Mouse (Mus musculus) A20 (cell line): ENCODE results near the gene Gfpt1.

Source experiments
- DNase-seq: peaks from one replicate; pipeline ENCODE4 v3.0.0-alpha.2; 2011; ENCODE audit warnings: low read depth, low spot score

The Gfpt1 gene

DNA sequence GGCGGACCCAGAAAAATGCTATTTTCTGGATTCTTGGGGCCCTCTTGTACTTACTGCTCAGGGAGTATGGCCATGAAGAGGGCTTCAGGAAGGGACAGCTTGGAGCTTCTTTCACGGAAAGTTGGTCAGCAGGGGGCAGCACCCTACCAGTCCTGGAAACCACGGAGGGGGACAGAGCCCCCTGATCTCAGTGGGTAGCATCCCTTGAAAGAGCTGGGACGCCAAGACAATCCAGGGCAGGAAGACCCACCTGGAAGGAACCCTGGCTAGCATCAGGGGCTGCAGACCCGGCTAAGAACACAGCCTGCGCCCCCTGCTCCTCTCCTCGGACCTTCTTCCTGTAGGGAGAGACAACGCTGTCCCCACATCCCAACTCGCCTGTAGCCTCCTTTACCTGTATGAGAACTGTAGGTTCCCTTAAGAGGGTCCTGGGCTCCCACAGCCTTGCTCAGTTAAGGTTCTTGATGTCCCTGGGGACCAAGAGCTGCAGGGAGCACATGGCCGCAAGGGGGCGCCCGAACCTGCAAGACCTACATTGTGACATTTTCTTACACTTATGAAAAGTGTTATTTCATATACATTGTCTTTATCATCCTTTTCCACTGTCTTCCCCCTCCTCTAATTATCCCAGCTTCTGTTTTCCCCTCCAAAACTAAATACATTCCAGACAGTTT lies 58.8 kb downstream of the Gfpt1 start:
- DNase-seq: peak; percentile 79

DNA sequence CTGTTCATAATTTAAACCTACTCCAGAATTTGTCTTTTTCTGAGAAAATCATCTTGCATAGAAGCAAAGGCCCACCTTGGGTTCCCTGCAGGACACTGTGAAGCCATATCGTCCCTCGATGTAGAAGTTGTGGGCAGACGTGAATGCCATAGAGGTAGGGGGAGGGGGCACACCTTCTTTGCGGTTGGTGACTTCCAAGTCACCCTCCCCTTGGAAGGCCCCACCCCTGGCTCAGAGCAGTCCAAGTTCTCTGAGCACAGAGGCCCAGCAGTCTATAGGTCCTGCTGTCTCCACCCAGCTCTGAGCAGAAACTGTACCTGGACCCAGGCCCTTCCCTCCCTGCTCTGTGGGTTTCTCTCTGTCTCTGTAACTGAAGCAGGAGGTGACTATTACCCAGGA lies 59.3 kb downstream of the Gfpt1 start:
- no peak for DNase-seq

DNA sequence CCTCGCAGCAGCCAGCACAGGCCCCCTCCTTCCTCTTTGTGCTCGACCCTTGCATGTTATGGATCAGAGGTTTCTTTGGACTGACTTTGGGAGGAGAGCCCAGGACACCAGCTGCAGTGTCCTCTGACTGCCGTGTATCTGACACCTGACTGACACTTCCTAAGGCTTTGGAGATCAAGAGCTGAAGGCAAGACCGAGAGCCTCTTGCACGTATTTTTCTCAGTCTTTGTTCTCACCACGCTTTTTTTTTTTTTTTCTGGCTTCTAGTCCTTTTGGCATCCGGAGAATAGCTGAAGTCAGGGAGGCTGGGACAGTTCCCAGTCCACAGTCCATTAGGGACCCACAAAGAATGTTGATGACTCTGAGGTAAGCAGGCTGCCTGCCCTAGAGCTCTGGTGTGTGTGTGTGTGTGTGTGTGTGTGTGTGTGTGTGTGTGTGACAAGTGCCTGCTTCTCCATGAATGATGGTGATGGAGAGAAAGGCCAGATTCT lies 59.8 kb downstream of the Gfpt1 start:
- no peak for DNase-seq

DNA sequence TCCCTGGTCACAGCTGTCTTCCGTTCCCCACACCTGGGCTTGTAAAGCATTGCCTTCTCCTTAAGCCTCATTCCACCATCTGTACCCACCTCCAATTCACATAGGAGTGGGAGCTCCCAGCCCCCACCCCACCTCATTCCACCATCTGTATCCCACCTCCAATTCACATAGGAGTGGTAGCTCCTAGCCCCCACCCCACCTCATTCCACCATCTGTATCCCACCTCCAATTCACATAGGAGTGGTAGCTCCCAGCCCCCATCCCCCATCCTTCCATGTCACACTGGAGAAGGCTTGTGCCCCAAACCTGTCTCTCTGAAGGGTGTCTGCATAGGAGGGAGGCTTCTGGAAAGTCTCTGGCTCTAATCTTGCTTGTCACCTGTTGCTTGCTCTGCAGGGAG lies 60.7 kb downstream of the Gfpt1 start:
- no peak for DNase-seq

DNA sequence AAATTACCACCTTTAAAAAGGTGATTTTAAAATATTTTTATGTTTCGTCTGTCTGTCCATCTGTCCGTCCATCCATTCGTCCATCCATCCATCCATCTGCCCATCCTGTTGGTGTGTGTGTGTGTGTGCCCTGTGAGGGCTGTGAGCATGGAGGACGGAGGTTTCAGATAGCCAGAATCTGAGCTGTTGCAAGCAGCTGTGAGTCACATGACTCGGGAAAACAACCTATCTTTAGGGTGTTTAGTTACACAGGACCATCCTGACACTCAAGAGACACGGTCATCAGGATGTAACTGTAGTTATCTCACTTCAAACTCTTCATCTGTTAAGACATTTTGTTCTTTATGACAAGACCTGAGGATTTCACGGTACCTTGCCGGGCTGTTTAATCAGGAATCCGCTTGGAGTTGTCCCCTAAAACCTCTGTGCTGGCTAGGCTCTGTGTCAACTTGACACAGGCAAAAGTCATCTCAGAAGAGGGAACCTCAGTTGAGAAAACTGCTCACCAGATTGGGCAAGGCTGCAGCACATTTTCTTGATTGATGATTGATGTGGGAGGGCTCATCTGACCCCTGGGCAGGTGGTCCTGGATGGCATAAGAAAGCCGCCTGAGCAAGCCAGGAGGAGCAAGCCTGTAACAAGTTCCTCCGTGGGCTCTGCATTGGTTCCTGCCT lies 61.6 kb downstream of the Gfpt1 start, which contains the start of gene D6Ertd527e:
Gene D6Ertd527e, plus strand, starts transcription at position 624 of the 674 bp plus-strand sequence.
- DNase-seq: no peak

DNA sequence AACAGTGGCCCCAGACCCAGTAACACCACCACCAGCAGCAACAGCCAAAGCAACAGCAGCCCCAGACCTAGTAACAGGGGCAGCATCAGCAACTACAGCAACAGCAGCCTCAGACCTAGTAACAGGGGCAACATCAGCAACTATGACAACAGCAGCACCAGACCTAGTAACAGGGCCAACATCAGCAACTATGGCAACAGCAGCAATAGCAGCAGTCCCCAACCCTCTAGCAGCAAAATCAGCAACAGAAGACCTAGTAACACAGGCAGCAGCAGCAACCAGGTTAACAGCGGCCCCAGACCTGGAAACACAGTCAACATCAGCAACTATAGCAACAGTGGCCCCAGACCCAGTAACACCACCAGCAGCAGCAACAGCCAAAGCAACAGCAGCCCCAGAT lies 68.8 kb downstream of the Gfpt1 start:
- DNase-seq: no peak

DNA sequence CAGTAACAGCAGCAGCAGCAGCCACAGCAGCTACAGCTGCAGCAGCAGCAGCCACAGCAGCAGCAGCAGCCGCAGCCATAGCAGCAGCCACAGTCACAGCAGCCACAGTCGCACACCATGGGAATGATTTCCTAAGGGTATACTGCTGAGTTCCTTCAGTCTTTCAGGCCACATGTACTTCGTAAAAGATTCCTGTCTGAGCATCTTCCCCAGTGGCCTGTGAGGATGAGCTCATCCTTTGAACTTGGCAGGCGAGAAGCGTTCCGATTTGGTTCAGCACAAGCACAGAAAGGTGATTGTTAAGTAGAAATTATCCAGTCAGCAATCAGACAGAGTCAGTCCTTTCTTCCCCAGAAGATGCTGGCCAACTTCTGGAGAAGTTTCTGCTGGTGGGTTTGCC lies 69.5 kb downstream of the Gfpt1 start:
- no peak for DNase-seq

DNA sequence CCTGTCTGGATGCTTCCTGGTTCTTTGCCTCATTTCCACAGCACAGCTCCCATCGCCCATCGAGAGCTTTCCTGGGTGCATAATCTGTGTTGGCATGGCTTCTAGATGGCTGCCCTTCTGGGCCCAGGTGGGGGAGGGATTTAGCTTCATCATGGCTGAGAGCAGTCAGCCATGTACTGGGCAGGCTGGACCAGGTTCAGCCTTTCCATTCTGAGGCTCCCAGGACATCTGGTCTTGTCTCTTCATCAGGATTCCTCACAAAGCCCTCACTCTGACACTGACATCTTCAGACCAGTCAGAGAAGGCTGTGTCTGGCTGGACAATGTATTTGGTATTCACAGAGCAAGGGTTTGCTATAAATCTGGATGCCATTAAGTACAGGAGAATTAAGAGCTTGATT lies 73.3 kb downstream of the Gfpt1 start:
- no peak for DNase-seq

DNA sequence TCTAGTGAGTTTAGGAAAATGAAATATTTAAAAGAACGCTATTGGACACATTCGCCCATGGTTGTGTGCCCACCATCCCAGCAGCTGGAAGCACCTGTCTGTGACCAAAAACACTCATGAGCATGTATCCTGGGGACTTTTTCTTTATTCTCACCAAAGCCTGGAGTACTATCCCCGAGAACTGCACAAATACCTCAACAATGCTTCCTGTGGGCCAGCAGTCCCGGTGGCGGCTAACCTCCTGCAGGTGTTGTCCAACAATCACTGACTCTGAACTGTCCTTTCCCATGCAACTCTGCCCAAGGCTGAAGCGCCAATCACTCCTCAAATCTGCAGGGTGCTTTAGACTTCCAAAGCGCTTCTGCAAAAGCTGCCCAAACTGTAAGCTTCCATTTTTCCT lies 74.0 kb downstream of the Gfpt1 start:
- DNase-seq: no peak

DNA sequence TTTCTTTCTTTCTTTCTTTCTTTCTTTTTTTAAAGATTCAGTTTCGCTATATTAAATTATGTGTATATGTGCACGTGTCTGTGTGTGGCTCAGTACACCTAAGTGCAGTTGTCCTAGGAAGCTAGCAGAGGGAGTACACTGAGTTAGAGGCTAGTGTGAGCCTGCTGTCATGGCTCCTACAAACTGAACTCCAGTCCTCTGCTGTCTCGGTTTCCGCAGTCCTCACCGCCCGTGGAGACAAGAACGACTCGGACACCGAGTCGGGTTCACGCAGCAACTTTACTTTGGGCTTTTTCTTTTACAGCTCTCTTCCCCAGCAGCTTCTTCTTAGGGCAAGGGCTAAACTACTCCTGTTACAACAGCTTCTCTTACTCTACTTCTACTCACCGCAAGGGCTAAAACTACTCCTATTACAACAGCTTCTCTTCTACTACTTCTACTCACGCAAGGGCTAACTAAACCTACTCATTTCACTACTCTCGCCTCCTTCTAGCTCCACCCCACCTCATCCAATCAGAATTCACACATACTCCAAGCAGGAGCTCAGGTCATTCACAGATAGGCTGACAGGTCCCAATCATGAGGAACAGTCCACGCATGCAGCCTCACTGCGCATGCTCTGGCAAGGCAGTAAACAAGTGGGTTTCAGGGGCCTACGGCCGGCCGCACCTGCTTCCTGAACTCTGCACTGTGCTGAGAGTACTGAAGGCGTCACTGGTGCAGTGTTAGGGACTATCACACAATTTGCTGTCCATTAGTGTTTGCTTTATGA lies 76.6 kb downstream of the Gfpt1 start:
- DNase-seq: peak; percentile 96

DNA sequence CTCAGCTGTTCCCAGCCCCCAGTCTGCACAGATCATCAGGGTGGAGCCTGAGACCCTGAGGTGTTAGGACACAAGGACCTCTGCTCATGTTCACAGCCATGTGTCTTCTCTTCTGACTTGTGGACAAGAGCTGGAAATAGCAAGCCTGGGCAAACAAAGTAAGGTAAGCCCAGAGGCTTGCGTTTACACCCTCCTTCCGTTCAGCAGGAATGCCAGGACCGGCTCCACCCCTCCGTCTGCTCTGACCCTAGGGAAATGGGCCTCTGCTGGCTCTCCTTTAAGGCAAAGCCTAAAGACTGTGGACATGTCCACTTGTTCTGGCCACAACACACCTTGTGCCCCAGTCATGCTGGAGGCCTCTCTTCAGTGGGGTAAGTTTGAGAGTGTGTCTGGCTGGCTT lies 77.3 kb downstream of the Gfpt1 start:
- no peak for DNase-seq

DNA sequence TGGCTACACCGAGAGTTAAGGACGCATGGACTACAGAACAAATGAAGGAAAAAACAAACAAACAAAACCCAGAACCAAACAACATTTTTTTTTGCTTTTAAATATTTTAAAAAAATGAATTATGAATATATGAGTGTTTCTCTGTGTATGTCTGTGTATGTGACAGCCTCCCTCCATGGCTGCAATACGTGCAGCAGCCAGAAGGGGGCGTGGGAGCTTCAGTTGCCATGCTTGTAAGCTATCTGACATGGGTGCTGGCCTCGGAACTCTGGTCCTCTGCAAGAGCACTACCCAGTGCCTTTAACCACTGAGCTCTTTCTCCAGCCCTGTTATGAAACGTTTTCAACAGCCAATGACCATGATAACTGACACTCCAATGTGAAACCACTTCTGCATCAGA lies 78.0 kb downstream of the Gfpt1 start:
- DNase-seq: peak; percentile 57

DNA sequence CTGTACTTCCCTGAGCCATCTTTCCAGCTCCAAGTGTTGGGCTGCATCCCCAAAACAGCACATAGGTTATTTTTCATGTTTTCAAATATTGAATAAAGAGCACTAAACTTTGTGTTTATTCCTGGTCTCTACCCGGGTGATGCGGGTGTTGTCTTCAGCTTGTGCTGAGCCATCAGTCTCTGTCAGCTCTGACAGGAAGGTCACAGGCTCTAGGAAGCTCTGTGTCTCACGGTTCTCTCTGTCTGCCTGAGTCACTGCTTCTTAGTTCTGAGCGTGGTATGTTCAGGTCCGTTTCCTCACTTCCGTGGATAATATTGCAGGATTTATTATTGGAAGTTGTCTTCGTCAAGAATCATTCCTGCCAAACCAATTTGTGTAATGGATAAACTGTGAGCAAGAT lies 79.3 kb downstream of the Gfpt1 start:
- no peak for DNase-seq

DNA sequence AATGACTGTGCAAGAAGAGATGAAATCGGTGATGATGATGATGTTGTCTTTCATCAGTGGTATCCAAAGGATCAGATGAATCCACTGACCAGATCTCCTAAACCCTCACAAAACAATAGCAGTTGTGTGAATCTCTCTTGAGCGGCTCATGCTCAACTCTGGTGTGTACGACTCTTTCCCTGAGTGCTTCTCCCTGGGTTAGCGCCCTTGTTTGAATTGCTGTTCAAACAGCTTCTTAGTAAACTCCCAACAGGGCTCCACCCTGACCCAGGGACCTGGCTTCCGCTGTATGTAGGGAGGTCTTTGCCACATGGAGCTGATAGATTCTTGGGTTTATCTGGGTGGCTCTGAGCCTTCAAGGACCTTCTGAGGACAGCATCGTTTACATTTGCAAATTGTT lies 80.8 kb downstream of the Gfpt1 start:
- no peak for DNase-seq

DNA sequence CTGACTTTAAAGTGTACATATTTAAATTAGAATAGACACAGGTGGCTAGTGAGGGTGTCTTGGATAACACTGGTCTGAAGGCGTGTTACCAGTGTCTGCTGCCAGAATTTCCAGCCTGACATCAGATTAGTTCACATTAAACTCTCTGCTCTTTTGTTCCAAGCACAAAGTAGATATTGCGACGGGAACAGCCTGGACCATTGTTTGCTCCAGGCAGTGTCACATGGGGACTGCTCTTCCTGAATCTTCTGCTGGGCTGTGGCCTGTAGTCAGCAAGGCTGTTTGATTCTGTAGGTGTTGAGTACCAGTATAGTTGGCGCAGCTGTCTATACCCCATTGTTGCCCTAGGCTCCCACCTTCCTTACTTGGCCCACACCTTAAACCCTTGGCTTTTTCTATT lies 81.3 kb downstream of the Gfpt1 start:
- no peak for DNase-seq

DNA sequence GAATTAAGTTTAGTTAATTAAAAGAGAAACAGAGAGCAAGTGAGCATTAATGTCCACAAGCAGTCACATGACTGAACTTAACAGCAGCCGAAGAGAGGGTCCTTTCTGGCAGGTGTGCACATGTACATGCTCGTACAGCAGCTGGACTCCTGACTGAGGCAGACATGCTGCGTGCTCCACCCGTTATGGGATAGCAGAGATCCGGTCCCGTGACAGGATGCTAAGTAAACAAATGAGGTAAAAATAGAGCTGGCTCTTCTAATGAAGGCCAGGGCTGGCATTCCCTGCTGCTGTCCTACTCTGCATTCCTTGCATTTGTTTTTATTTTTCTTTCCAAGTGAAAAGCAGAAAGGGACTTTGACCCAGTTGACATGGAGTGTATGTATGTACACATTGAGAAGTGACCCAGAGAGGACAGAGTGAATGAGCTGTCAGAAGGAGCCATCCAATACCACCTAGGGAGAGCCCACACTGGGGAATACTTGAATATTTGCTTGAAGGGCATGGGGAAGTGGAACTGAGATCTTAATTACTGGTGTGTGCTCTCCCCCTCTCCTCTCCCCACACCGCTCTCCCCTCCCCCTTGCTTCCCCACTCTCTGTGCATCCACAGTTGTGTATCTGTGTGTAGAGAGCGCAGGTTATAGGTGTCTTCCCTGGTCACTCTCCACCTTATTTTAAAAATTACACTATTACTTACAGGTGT lies 84.6 kb downstream of the Gfpt1 start:
- peak; percentile 70 for DNase-seq

DNA sequence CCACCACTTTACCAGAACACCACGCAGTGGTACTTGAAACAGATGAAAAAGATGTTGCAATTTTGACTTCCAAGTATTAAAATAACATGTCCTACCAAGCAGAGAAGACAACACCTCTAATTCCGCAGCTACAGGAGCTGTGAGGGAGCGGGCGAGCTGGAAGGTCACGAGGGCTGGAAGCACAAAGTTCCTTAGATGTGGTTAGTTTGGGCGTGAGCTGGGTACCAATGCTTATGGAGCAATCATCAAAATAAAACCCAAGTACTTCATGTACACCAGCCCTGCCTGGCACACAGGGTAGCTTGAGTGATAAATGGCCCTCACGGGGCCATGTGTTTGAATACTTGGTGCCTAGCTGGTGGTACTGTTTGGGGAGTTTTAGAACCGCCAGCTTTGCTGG lies 87.2 kb downstream of the Gfpt1 start:
- DNase-seq: no peak

DNA sequence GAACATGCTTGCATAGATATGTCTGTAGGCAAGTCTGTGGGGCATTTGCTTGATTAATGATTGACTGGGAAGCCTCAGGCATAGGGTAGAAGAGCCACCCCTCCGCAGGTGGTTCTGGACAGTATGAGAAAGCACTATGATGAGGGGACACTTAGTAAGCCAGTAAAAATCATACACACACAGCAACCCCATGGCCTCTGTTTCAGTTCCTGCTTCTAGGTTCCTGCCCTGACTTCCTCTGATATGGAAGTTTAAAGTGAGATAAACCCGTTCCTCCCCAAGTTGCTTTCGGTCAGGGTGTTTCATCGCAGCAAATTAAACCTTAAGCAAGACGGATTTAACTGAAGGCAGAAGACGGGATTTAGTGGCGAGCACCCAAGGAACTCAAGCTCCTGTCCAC lies 88.0 kb downstream of the Gfpt1 start:
- no peak for DNase-seq

DNA sequence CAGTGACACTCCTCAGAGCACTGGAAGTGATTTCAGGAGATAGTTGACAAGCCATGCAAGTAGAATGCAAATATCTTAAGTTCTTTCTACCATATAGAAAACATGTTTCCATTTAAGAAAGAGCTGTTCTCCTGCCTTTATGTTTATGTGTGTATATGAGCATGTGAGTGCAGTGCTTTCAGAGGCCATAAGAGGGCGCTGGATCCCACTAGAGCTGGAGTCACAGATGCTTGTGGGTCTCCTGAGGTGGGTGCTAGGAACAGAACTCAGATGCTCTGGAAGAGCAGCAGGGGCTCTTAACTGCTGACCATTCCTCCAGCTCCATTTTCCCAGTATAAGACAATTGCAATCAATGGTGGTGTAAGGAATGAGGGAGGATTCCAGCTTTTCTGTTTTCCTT lies 88.4 kb downstream of the Gfpt1 start:
- DNase-seq: no peak

DNA sequence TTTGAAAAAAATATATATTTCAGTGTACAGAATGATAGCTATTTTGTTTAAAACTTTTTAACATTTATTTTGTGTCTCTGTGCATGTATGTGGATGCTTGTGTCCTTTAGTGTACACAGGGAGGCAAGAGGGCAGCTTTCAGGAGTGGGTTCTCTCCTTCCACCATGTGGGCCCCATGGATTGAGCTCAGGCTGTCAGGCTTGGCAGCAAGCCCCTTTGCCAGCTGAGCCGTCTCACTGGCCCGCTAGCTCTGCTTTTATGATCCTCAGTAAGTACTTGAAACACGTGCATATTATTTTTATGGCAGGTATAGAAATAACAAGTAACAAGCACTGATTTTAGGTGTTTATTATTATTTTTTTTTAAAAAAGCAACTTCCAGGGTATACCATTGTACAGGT lies 90.9 kb downstream of the Gfpt1 start:
- DNase-seq: no peak

DNA sequence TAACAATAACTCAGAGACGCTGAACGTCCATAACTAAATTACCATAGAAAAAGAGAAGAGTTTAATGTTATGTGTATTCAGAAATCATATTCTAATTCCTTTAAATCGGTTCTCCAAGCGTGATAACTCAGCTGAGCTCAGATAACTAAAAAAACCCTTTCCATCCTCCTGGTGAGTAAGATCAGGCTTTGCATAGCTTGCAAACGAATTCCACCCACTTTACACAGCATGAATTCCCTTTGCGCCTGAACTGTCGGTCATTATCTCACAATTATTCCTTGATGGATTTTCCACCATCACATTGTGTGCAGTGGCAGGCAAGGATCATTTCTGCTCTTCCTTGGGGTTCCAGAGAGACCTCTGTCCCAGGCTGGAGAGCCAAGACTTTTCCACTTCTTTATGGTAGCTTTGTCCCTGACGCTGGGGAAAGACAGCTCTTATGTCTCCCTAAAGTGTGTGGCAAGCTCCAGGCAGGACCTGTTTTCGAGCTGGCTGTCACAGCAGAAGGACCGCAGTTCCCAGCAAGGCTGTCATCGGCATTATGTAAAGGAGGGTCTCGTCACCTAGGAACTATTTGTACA lies 91.4 kb downstream of the Gfpt1 start:
- DNase-seq: no peak

DNA sequence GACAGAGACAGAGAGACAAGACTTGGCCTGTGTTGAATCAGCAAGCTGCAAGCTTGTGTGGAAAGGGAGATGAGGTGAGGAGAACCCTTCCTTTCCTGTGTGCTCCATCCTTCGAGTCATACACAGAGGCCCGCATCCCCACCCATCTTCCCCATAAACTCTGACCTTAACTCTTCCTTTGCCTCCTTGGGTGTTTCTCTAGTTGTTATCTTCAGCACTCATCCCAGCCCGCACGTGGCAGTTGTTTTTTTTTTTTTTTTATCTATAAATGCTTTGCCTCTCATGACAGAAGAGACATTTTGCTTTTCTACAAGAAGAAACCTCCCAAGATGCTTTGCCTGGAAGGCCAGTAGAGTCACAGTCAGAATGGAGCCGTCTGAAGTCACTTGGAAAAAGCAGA lies 95.8 kb downstream of the Gfpt1 start:
- no peak for DNase-seq
